Mouse (Mus musculus) forebrain, embryonic 15.5 days (tissue): ENCODE measurements at regions not wholly inside any gene's neighbourhood (a gene's known extent, or its start where the extent isn't known, plus 50 kb on each side); places are given as distances from the start of the nearest gene placed in this dataset.

Experiments used
- ATAC-seq: fragments of 200-750 bp; cut with Nextera tagmentation; replicated peaks from 2 replicates; pipeline ENCODE4 v1.8.0; 2017; ENCODE audit warnings: mild to moderate bottlenecking, moderate TSS enrichment, moderate library complexity
- H3K27ac ChIP-seq: fragments of 300-500 bp; sonication (generic); replicated peaks from 2 replicates; pipeline ENCODE4 v1.5.1; 2015; ENCODE audit warnings: mild to moderate bottlenecking, inconsistent platforms
- H3K27me3 ChIP-seq: fragments of 300-500 bp; sonication (generic); 2 replicates; pipeline ENCODE4 v1.6.1; 2015; ENCODE audit warnings: inconsistent platforms
- H3K36me3 ChIP-seq: fragments of 300-500 bp; sonication (generic); 2 replicates; pipeline ENCODE4 v1.6.1; 2015; ENCODE audit warnings: mild to moderate bottlenecking, inconsistent platforms
- H3K4me1 ChIP-seq: fragments of 300-500 bp; sonication (generic); 2 replicates; pipeline ENCODE4 v1.6.1; 2015; ENCODE audit warnings: inconsistent platforms
- H3K4me2 ChIP-seq: fragments of 300-500 bp; sonication (generic); replicated peaks from 2 replicates; pipeline ENCODE4 v1.6.1; 2015; ENCODE audit warnings: mild to moderate bottlenecking, inconsistent platforms
- H3K4me3 ChIP-seq: fragments of 300-500 bp; sonication (generic); 2 replicates; pipeline ENCODE4 v1.5.1; 2015; ENCODE audit warnings: mild to moderate bottlenecking, inconsistent platforms
- H3K9ac ChIP-seq: fragments of 300-500 bp; sonication (generic); replicated peaks from 2 replicates; pipeline ENCODE4 v1.6.1; 2015; ENCODE audit warnings: mild to moderate bottlenecking, inconsistent platforms
- H3K9me3 ChIP-seq: fragments of 300-500 bp; sonication (generic); 2 replicates; pipeline ENCODE4 v1.6.1; 2016; ENCODE audit warnings: inconsistent platforms
- WGBS: fragments of 180-500 bp; shearing (Covaris S2); methylation state at CpG from one replicate; pipeline ENCODE4 v1.1.7; 2015; ENCODE audit warnings: mixed read lengths; 5-methylcytosine and 5-hydroxymethylcytosine counted together

DNA sequence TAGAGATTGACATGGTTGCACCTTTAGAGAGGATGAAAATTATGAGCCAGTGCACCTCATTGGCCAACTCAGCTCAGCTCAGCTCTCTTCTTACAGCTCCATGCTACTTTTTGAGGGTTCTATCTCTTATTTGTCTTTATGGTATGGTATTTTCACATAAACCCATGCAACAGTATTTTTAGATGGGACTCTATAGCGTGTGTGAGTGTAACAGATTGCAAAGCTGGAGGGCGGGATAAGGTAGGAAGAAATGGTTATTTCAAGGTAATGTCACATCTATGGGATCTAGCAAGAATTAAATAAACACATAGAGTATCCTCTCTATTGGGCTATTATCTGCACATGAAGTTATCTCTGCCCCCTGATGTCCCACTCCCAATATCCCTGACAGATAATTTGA lies 269.8 kb upstream of the 4930583I09Rik start:
- no peak overlapping the region for H3K4me2 ChIP-seq
- no peak overlapping the region for H3K27ac ChIP-seq
- H3K4me1 ChIP-seq = no peaks in the 10 kb centered on the region
- H3K36me3 ChIP-seq = no peaks in the 10 kb centered on the region
- no peak for ATAC-seq
- no peaks in the 10 kb centered on the region for H3K9me3 ChIP-seq
- no peak overlapping the region for H3K4me3 ChIP-seq
- WGBS = 96% methylated on average over 2 of the region's 2 CpGs
- H3K9ac ChIP-seq = no peak overlapping the region
- no peaks in the 10 kb centered on the region for H3K27me3 ChIP-seq

DNA sequence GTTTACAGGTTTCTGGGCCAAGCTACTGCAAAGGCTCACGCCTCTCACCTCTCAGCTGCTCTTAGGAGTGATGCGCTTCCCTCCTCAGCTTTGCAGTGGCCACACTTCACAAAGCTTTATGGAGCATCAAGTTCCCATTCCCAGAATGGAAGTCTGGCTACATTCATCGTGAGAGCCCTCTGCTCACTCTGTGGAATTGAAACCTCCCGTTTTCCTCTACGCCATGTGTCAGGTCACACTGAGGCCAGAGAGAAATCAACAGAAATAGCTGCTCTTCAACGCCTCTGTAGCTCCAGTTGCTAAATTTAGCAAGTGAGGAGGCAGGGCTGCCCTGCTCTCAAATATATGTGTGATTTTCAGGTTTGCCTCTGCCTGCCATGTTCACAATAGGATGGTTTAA lies 265.3 kb upstream of the 4930583I09Rik start:
- no peaks in the 10 kb centered on the region for H3K27me3 ChIP-seq
- H3K9me3 ChIP-seq = no peaks in the 10 kb centered on the region
- no peak overlapping the region for H3K4me2 ChIP-seq
- H3K4me3 ChIP-seq = no peak overlapping the region
- no peak overlapping the region for H3K27ac ChIP-seq
- no peaks in the 10 kb centered on the region for H3K4me1 ChIP-seq
- no peak overlapping the region for H3K9ac ChIP-seq
- ATAC-seq = no peak
- 73% methylated on average over 6 of the region's 6 CpGs for WGBS
- no peaks in the 10 kb centered on the region for H3K36me3 ChIP-seq

DNA sequence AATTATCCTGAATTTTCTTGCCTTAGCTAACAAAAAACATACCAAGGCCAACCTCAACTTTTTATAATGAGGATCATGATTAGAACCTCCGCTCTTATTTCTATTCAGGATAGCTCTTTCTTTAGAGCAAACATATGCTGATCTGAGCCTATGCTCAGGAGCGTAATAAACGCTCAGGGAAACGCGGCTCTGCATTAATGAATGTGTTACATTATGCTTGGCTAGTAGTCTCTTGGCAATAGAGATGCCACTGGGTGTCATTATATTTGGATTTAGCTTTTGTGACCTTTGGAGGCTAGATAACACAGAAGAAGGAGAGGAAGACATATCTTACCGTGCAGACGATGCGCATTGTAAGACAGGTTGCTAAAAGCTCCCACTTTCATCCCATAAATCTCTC lies 246.4 kb upstream of the 4930583I09Rik start:
- no peak for ATAC-seq
- peak overlapping the region; percentile 37; the same call in 1 of the 2 replicates for H3K27ac ChIP-seq

DNA sequence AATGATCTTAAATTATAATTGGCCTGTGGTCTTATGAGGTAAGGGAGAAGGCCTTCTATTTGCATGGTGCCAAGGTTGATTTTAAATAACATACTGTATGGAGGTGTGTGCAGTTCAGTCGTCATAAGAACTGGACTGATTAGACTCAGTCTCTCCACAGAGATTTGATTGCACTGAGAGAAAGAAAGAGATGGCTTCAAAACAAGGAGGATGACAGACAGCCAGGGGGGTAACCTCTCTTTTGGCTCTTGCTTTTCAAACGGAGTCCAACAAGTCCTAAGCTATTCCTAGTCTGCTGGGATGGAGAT lies 245.9 kb upstream of the 4930583I09Rik start:
- H3K27me3 ChIP-seq = no peaks in the 10 kb centered on the region
- H3K9ac ChIP-seq = no peak overlapping the region
- H3K36me3 ChIP-seq = no peaks in the 10 kb centered on the region
- no peak overlapping the region for H3K4me3 ChIP-seq
- no peak overlapping the region for H3K4me2 ChIP-seq
- no peaks in the 10 kb centered on the region for H3K9me3 ChIP-seq
- peaks cover 17% of the 10 kb centered on the region for H3K4me1 ChIP-seq
- peak overlapping the region; percentile 46; the same call in 1 of the 2 replicates for H3K27ac ChIP-seq
- ATAC-seq = peak; percentile 78
- WGBS = 33% methylated on average over 2 of the region's 2 CpGs

More for the DNA sequence above, 246.4 kb upstream of the 4930583I09Rik start:
- 51% methylated on average over 8 of the region's 8 CpGs for WGBS
- Histone ChIP-seq H3K27me3 (no peaks in the 10 kb centered on the region), H3K4me2 (no peak overlapping the region), H3K4me3 (no peak overlapping the region), H3K9me3 (no peaks in the 10 kb centered on the region), H3K9ac (no peak overlapping the region), H3K4me1 (peaks cover 17% of the 10 kb centered on the region), H3K36me3 (no peaks in the 10 kb centered on the region)

DNA sequence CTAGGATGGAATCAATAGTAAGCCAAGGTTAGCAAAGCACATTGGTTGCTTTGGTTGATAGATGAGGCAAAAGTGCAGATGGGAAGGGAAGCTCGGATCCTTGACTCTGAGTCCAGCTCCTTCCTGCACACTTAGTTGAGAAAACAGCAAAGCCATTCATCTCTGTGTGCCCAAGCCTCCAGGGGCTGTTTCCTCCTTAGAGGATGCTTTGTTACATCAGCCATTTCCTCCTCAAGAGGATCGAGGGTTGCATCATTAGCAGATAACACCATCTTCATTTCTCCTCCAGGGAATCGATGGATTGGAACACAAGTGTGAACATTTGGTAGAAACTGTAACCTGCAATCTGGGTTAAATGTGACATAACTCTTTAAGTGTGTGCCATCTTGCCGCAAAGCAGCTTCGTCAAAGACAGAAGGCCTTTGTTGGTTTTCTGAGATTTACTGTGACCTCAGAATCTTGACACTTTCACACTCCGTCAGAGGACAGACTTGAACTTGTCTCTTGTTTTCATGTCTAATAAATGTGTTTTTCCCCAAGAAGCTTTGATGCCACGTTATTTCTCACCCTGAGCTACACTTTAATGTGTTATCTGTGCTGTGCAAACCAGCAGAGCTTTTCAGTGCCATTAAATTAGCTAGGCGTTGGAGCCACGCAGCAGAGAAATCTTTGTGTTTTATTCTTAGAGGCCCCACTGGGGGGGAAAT lies 245.4 kb upstream of the 4930583I09Rik start:
- Histone ChIP-seq H3K9ac (no peak overlapping the region), H3K27me3 (no peaks in the 10 kb centered on the region), H3K9me3 (no peaks in the 10 kb centered on the region), H3K4me1 (peaks cover 17% of the 10 kb centered on the region), H3K36me3 (no peaks in the 10 kb centered on the region), H3K4me2 (no peak overlapping the region), H3K27ac (peak overlapping the region; percentile 46), H3K4me3 (no peak overlapping the region)
- WGBS = 33% methylated on average over 9 of the region's 9 CpGs
- ATAC-seq = peak; percentile 67; the same call in 1 of the 2 replicates

DNA sequence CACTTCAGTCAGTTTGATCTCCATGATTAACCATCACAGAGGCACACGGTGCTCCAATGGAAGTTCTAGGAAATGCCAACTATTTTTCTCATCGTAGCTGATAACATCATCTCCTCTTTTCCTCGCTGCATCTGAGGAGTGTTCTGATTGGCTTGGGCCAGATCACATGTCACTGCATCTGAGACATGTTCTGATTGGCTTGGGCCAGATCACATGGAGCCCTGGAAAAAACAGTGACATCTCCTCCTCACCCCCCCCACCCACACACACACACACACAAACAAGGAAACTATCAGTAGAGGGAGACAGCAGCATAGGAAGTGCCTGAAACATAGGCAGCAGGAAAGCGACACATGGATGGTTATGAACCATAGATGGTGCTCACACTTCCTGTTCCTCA lies 239.0 kb upstream of the 4930583I09Rik start:
- no peaks in the 10 kb centered on the region for H3K36me3 ChIP-seq
- no peaks in the 10 kb centered on the region for H3K27me3 ChIP-seq
- ATAC-seq = no peak
- no peak overlapping the region for H3K27ac ChIP-seq
- H3K9me3 ChIP-seq = no peaks in the 10 kb centered on the region
- H3K4me1 ChIP-seq = no peaks in the 10 kb centered on the region
- WGBS = 92% methylated on average over 4 of the region's 4 CpGs
- no peak overlapping the region for H3K9ac ChIP-seq
- no peak overlapping the region for H3K4me2 ChIP-seq
- no peak overlapping the region for H3K4me3 ChIP-seq

DNA sequence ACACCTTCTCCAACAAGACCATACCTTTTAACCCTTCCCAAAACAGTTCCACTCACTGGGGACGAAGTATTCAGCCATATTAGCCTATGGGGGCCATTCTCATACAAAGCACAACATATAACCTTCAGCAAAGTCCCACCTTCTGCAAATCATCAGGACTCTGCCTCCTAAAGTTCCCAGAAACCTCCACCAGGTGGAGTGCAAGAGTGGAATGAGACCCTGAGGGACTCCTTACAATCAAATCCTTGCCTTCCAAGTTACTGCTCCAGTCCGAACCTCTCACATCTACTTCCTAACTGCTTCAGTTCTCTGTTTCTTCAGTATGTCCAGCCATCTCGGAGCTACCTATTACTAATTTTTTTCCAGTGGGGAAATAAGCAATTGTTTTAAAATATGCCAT lies 235.2 kb upstream of the 4930583I09Rik start:
- Histone ChIP-seq H3K36me3 (no peaks in the 10 kb centered on the region), H3K27ac (no peak overlapping the region), H3K4me1 (no peaks in the 10 kb centered on the region), H3K27me3 (no peaks in the 10 kb centered on the region), H3K4me2 (no peak overlapping the region), H3K4me3 (no peak overlapping the region), H3K9me3 (no peaks in the 10 kb centered on the region), H3K9ac (no peak overlapping the region)
- no peak for ATAC-seq
- WGBS = 69% methylated on average over 3 of the region's 3 CpGs

DNA sequence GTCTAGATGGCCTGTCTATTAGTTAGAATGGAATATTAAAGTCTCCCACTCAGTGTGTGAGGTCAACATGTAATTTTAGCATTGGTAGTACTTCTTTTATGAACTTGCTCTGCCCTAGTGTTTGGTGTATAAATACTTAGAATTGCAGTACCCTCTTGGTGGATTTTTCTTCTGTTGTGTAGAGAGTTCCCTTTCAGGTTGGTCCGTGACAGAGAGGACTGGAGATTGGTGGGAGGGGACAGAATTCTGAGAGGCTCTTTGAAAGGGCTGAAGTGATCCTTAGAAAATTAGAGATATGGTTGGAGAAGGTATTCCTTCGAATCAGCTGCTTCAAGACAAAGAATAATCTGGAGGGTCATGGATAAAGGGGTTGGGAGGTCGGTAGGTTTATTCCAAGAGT lies 230.3 kb upstream of the 4930583I09Rik start:
- Histone ChIP-seq H3K4me1 (no peaks in the 10 kb centered on the region), H3K36me3 (no peaks in the 10 kb centered on the region), H3K9ac (no peak overlapping the region), H3K27me3 (no peaks in the 10 kb centered on the region), H3K27ac (no peak overlapping the region), H3K9me3 (no peaks in the 10 kb centered on the region), H3K4me2 (no peak overlapping the region), H3K4me3 (no peak overlapping the region)
- 75% methylated on average over 3 of the region's 3 CpGs for whole genome bisulfite sequencing
- ATAC-seq = no peak

DNA sequence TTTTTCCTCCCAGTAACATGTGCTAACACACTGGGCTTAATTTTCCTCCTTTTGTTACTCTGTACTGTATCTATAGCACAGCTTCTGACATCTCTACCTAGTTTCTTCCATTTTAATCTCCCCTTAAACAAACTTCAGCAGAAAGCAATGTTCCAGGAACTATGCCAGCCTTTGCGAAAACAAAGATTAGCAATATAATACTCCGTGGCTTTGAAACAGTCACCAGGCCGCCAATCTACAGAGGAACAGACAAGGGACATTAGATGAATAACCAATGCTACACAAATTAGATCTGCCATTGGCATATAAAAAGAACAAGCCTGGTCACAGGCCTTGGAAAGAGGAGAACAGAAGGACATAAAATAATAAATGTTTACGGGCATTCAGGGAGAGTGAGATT lies 220.2 kb upstream of the 4930583I09Rik start:
- H3K27ac ChIP-seq = no peak overlapping the region
- peaks cover 2% of the 10 kb centered on the region; the same call in 1 of the 2 replicates for H3K4me1 ChIP-seq
- 36% methylated on average over 4 of the region's 4 CpGs for WGBS
- H3K9me3 ChIP-seq = no peaks in the 10 kb centered on the region
- no peak overlapping the region for H3K4me2 ChIP-seq
- ATAC-seq = no peak
- H3K9ac ChIP-seq = no peak overlapping the region
- no peaks in the 10 kb centered on the region for H3K27me3 ChIP-seq
- no peak overlapping the region for H3K4me3 ChIP-seq
- H3K36me3 ChIP-seq = no peaks in the 10 kb centered on the region

DNA sequence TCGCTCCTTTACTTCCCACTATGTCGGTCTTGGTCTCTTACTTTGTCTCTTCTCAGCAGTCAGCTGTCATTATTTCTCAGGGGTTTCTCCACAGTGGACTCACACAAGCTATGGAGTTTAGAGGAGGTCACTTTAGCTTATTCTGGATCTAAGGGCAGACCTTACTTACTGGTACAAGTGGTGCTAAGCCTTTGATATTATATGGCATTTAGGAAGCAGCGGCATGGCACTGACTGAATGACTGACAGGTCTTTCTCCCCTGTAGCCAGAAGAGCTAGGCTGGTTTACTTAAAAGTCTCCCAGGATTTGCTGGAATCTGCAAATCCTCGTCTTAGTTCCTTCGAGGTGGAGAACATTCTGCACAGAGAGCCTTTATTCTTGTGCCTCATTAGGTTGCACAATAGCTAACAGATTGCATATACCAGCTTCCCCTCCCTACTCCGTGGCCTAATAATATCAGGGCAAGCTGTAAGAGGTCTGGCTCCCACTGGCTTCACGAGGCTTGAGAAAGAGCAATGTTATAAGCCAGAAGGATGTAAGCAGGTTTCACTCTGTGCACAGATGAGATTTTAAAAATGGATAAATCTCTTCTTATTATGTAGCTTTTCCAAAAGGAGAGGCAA lies 214.1 kb upstream of the 4930583I09Rik start:
- H3K9me3 ChIP-seq = no peaks in the 10 kb centered on the region
- H3K27me3 ChIP-seq = no peaks in the 10 kb centered on the region
- H3K9ac ChIP-seq = no peak overlapping the region
- peaks cover 5% of the 10 kb centered on the region; the same call in 1 of the 2 replicates for H3K4me1 ChIP-seq
- 14% methylated on average over 7 of the region's 7 CpGs for WGBS
- H3K27ac ChIP-seq = no peak overlapping the region
- H3K4me2 ChIP-seq = no peak overlapping the region
- H3K4me3 ChIP-seq = no peak overlapping the region
- no peaks in the 10 kb centered on the region for H3K36me3 ChIP-seq
- ATAC-seq = peak; percentile 55; the same call in 1 of the 2 replicates

DNA sequence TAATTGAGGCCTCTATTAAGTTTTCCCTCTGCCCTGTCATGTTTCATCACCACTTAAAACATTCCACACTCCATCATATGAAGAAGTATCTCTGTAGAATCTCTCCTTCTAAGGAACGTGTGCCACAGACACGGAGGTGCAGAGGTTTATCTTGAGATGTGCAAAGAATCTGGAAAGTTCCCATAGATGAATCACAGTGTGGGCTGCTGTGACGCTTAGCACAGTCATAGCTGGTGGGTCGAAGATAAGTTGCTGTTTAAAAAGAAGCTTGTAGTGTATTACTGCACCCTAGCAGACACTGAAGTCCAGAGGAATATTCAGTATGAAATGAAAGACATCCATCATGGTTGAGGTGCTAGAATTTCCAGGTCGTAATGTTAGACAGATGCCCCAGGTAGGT lies 179.9 kb upstream of the 4930583I09Rik start:
- H3K27ac ChIP-seq = no peak overlapping the region
- no peak overlapping the region for H3K4me3 ChIP-seq
- no peaks in the 10 kb centered on the region for H3K27me3 ChIP-seq
- H3K9ac ChIP-seq = no peak overlapping the region
- H3K4me1 ChIP-seq = no peaks in the 10 kb centered on the region
- H3K9me3 ChIP-seq = no peaks in the 10 kb centered on the region
- 89% methylated on average over 5 of the region's 5 CpGs for WGBS
- no peaks in the 10 kb centered on the region for H3K36me3 ChIP-seq
- H3K4me2 ChIP-seq = no peak overlapping the region
- ATAC-seq = no peak

DNA sequence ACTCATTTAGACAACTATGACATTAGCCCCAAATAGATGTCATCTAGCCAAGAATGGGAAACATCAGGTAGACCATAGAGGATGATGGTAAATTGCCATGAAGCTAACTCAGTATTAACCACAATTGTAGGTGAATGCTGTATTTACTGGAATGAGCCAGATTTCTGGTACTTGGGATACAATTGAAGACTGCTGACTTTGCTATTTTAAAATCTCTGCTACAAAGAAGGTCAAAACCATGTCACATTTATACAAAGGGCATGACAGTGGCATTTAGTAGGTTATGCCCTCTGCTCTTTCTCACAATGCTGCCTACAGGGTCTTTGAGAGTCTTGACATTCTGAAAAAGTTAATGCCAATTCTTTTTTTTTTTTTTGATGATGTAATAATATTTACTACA lies 178.8 kb upstream of the 4930583I09Rik start:
- no peak overlapping the region for H3K27ac ChIP-seq
- no peaks in the 10 kb centered on the region for H3K9me3 ChIP-seq
- H3K4me1 ChIP-seq = no peaks in the 10 kb centered on the region
- ATAC-seq = no peak
- H3K36me3 ChIP-seq = no peaks in the 10 kb centered on the region
- H3K27me3 ChIP-seq = no peaks in the 10 kb centered on the region
- H3K9ac ChIP-seq = no peak overlapping the region
- H3K4me3 ChIP-seq = no peak overlapping the region
- no peak overlapping the region for H3K4me2 ChIP-seq

DNA sequence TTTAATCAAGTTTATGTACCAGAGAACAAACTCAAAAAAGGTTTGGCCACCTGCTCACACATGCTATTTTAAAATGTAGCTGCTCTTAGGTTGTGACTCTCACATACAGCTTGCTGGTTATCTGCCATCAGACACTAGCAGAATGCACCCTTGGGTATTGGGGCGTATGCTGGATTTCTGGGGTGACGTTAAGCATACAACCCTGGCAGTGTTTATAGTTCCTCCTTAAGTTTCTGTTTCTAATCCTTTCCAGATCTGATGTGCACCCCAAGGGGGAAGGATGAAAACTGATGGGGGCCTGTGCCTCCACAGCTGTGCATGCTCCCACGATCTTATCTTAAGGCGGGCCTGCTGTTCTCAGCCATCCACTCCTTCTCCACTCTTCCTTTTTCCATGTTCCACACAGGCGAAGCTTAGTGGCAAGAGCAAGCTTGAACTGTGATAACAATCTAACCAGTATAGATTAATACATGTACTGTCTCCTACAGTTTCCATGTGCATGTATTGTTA lies 164.8 kb upstream of the 4930583I09Rik start:
- no peak for ATAC-seq
- H3K4me2 ChIP-seq = no peak overlapping the region
- H3K4me1 ChIP-seq = no peaks in the 10 kb centered on the region
- H3K9me3 ChIP-seq = no peaks in the 10 kb centered on the region
- H3K9ac ChIP-seq = no peak overlapping the region
- H3K27ac ChIP-seq = no peak overlapping the region
- no peaks in the 10 kb centered on the region for H3K36me3 ChIP-seq
- no peak overlapping the region for H3K4me3 ChIP-seq
- no peaks in the 10 kb centered on the region for H3K27me3 ChIP-seq
- WGBS = 92% methylated on average over 5 of the region's 5 CpGs
